Mouse (Mus musculus) induced T-regulatory cell, adult 2 months (primary cell): ENCODE results near the gene Mboat7.
A peak's percentile ranks its signal among the peaks of the same experiment; 100 is the strongest.
"Not testable (repeated sequence)": the region's sequence is repeated elsewhere in the genome, so short reads cannot be mapped to it uniquely, and the experiment has no call there.

Experiments
- DNase-seq: peaks from one replicate; pipeline ENCODE4 v3.0.0-alpha.2; 2012; ENCODE audit warnings: low read depth

The Mboat7 gene

DNA sequence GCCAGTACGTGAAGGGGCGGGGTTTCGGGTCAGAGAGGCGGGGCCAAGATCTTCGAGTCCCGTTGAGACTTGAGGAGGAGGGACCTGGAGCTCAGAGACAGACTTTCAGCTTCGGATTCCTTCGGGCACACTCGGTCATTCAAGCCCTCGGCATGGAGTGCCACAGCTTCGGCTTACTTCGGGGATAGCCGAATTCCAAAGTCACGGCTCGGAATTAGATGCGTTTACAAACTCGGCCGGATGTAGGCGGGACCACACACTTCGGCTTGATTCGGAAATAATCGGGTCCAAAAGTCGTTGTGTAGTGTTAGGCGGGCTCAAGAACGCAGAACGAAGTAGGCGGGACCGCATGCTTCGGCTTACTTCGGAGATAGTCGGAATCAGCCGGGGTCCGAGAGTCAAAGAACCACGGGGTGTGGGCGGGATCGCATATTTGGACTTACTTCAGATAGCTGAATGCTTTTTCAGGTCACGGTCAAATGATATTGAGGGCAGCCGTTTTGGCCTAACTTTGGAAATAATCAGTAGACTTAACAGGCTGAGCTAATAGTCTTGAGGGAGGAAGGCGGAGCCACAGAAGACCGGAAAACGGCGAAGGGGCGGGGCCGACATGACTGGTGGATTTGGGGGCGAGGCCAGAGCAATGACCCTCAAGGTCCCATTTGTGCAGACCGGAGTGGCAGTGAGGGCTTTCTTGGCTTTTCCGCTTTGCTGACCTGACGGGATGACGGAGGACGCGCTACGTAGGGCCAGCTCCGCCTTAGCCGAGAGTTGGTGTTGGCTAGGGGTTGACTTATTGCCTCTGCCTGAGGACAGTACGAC is at the start of gene Mboat7:
Mboat7 (minus strand) TSS at position 537 of the 822 bp plus-strand sequence.
- DNase-seq = peak; percentile 99

DNA sequence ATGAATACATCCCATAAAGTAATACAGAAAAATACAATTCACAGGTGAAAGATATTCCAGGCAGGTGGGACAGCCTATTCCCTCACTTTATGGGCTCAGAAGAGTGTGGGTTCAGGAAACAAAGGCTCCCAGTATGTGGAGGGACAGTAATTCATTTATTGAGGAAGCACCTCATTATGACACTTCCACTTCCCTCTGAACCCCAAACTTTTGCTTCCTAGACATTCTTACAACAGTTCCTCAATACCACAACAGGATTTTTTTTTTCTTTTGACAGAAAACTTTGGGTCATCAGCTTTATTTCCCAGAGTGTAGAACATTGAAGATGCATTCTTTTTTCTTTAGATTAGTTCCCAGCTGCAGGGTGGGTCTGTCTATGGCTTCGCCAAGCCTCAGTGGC is 39.4 kb upstream of the Mboat7 start:
- not testable (repeated sequence) for DNase-seq

DNA sequence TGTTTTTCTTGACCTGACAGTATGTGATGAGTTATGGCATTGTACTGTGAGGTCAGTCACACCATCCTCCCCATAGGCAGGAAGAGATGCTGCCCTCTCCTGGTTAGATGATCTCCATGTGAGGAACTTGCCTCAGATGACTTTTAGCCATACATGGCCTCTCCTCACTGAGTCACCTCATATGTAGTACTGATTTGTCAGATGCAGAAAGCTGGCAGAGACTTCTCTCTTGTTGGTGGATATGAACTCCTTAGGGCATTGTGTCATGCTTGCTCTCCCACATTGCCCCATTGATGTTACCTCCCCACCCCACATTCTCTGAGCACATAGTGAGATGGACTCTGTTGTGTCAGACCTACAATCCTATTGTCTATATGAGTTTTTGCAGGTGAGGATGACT is 32.1 kb upstream of the Mboat7 start:
- DNase-seq = not testable (repeated sequence)

DNA sequence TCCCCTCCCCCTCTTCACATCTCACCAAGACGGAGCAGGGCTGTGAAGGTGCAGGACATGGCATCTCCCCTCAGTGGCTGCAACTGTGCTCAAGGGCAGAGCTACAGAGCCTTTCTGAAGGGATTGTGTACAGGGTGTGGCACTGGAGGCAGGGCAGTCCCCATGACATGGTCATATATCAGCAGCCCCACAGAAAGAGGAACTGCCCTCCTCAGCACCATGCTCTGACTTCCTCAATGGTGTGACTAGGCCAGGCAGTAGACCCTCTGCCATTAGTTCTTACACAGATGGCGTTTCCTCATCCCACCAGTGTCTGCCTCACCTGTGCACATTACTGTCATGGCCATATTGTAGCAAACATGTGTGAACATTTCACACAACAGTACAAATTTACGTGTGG is 26.9 kb upstream of the Mboat7 start, which contains the start of gene Pirb:
Pirb (minus strand) TSS at position 124 of the 400 bp plus-strand sequence.
- DNase-seq = not testable (repeated sequence)

DNA sequence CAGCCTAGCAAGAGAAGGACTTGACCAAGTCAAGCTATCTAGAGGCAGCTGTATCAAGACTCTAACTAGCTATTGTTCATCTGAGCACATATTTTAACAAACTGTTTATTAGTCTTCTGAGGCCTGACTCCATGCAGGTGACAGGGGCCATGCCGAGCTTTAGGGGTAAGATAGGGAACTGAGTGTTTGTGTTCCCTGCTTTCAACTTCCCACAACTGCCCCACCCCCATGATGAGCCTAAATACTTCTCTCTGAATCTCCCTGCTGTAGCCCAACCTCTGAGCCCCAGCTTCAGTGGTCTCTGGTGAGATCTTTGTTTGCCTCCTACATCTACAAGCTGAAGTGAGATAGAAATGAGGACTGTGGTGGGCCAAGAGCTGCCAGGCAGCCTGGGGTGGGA is 21.9 kb upstream of the Mboat7 start:
- no peak for DNase-seq

DNA sequence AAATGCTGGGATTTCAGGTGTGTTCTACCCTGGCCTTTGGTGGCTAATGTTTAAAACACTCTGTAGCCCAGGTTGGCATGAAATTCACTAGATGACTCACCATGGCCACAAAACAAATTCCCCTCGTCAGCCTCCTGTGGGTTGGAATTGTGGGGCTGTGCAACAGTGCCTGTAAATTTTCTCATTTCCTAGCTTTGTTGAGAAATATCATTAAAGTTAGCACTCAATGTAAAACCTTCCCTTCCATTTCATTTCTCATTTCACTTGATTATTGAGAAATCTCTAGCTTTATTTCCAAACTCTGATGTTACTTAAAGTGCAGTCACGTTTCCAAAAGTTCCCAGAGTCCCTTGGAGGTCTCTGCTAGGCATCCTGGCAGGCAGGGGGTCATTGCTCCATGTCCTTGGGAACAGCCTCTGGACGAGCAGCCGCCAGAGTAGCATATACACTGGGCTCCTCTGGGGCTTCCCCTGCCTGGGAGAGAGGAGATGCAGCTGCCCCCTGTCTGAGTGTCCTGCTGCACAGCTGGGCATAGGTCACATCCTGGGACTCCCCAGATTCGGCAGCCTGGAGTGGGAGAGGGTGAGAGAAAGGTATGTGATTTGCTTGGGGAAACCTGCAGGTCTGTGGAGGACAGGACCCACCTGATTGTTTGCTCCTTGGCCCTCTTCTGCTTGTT is 19.1 kb upstream of the Mboat7 start:
- DNase-seq = no peak

DNA sequence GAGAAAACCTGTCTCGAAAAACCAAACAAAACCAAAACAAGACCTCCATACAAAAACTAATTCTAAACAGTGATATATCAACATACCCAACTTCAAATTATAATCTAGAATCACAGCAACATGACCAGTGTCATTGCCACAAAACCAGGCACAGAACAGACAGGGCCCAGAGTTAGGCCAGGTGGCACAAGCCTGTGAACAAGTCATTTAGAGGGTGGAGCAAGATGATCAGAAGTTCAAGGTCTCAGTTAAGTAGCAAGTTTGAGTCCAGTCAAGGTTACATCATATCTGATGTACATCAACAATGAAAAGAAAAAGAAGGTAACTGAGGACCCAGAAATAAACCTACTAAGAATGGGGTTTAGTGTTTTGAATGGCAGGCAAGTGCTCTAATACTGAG is 15.7 kb upstream of the Mboat7 start:
- DNase-seq = no peak

DNA sequence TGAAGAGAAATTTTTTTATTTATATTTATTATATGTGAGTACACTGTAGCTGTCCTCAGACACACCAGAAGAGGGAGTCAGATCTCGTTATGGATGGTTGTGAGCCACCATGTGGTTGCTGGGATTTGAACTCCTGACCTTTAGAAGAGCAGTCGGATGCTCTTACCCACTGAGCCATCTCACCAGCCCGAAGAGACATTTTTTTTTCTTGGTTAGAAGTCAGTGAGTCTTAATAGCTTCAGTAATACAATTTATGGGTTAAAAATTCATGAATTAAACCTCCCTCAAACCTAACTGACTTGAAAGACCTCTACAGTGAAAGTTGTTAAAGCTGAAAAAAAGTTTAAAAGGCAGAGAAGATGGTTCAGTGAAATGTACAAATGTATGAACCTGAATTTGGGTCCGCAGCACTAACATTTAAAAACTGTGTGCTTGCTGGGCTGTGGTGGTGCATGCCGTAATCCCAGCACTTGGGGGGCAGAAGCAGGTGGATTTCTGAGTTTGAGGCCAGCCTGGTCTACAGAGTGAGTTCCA is 15.2 kb upstream of the Mboat7 start:
- DNase-seq = not testable (repeated sequence)

DNA sequence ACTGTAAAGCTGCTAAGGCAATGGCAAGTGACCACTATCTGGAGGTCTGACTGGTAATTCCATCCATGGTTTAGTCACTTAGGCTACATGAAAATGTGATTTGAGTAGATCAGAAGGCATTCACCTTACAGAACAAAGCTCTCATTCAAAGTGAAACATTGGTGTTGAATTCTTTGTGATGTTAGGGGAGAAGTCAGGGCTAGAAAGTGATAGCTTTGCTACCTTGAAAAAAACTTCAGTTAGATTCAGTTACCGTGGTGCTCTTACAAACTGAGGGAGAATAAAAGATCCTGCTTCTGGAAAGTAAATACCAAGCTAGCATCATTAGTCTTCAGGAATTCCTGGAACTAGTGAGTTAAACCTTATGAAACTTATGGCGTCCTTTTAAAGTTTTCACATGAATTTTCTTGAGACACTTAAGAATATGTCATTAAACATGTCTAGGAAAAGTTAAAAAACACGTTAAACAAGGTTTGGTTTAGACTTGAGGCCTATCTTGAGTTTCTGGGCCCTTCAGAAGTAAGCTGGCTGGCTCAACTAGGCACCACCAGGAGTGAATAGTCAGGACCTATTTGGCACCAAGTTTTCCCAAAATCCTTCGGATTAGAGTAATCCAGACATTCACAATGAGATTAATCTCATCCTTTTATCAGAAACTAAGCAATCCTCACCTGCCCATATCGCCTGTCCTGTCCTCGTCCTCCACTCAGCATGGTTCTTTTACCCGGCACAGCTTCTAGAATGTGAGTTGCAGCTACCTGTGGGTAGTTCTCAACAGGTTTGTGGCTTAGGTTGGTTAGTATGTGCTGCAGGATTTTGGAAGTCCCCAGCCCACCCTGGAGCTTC is 14.5 kb upstream of the Mboat7 start:
- peak; percentile 36 for DNase-seq

DNA sequence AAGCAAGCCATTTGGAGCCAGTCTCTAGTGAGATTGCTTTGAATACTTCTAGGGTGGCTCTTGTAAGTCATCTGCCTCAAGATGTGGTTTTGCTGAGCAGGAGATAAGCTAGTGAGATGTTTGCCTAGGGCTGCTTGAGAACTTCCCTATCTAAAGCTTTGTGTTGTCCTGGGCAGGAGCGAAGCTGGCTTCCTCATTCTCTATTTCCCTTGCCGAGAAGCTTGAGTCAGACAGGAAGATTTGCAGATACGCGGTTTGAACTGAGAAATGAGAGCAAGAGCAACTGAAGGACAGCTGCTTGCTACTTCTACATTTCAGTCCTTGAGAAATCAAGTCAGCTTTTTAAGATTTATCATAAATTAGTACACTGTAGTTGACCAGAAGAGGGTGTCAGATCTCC is 13.7 kb upstream of the Mboat7 start:
- peak; percentile 66 for DNase-seq

DNA sequence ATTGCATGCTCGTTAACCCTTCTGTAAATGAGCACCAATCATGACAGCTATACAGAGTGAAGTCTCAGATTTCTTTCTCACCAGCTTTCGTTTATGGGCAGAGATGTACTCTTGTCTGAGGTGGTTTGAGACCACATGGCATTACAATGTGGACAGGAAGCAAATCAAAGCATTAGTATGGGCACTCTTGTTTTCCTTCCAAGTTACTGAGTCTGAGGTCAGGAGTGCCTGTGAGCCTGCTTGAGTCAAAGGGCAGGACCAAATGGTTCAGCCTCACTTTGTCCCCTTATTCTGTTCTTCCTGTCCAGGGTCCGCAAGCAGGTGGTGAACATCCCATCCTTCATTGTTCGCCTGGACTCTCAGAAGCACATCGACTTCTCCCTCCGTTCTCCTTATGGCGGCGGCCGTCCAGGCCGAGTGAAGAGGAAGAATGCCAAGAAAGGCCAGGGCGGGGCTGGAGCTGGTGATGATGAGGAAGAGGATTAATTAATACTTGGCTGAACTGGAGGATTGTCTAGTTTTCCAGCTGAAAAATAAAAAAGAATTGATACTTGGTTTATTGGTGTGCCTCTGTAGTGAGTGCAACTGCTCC is 13.1 kb upstream of the Mboat7 start:
- peak; percentile 36 for DNase-seq

DNA sequence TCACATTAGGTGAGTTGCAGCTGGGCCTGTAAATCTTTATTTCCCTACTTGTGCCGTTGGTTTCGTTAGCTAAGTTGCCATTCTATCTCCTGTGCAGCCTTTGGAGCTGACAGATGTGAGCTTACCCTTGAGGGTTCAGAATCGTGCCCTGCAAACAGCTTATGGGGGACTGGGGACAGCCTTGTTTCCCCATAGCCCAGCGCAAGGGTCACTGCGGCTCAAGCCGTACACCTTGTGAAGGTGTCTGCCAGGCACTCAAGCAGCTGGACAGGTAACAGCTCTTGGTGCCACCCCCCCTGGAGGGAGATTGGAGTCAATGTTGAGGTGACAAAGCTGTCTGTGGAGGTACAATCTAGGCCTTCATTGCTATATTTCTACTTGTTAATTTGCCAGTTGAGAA is 12.6 kb upstream of the Mboat7 start:
- no peak for DNase-seq

DNA sequence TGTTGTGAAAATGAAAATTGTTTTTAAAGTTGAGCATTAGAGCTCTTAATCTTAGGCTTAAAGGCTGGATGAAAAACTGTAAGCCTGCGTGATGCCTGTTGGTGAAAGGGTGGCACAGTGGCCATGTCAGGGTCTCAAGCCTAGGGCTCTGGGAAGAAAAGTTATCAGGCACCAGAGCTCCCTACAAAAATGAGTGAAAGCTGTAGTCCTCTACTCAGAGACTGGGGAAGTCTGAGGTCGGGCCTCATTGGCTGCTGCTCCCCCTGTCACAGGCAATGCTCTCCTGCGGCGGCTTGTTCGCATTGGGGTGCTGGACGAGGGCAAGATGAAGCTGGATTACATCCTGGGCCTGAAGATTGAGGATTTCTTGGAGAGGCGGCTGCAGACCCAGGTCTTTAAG is 12.1 kb upstream of the Mboat7 start:
- DNase-seq = peak; percentile 32

DNA sequence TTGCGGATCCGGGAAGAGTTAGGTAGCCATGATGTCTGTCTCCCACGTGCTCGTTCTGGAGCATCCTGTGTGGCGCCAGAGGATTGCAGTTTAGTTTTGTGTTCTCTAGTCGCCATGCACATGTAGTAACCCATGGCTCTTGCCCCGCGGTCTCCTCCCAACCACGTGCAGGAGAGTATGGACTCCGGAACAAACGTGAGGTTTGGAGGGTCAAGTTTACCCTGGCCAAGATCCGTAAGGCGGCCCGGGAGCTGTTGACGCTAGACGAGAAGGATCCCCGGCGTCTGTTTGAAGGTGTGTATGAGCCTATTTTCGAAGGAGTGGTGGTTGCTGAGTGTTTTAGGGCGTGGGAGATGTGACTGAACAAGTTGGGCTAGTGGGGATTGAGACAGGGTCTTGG is 11.2 kb upstream of the Mboat7 start:
- no peak for DNase-seq

DNA sequence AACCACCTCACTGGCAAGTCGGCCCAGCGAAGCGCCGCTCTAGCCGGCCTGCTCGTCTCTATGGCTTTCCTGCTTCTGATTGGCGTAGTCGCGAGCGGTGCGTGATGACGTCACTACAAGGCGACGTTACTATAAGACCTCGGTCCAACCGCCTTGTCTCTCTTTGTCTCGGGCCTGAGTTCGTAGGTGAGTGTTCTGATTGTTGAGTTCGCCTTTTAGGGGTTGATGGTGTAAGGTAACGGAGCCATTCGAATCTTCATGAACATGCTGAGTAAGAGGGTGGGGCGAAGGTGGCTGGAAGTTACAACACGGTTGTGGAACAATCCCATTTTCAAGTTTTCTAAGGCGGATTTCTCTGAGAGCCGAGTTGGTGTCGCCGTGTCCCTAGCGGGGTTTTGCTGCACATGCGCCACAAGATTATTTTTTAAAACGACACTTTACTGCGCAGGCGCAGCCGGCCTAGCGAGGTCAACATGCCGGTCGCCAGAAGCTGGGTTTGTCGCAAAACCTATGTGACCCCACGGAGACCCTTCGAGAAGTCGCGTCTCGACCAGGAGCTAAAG is 10.6 kb upstream of the Mboat7 start, which contains the start of gene Rps9:
Rps9 (plus strand) TSS at position 115 of the 563 bp plus-strand sequence.
- DNase-seq = peak; percentile 99

DNA sequence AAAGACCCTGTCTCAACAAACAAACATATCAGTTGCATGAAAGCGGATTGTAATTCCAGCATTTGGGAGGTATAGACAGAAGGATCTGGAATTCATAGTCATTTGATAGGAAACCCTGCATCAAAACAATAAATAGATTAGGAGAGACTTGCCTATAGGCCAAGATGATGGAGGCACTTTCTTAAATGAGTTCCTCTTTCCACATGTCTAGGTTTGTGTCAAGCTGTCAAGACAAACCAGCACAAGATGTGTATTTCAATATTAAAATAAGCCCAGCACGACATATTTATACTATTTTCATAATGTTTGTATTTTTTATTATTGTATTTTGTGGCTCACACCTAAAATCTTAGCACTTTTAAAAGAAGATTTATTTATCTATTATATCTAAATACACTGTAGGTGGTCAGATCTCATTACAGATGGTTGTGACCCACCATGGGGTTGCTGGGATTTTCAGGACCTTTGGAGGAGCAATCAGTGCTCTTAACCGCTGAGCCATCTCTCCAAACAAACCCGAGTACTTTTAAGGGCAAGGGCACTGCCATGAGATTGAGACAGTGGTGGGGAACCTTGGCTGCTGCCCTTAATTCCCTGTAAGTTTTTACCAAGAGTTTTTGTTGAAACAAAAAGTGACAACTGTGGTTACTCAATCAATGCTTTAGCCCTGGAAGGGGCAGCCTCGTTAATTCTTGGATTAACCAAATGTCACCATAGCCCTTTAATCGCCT is 10.0 kb upstream of the Mboat7 start:
- no peak for DNase-seq

DNA sequence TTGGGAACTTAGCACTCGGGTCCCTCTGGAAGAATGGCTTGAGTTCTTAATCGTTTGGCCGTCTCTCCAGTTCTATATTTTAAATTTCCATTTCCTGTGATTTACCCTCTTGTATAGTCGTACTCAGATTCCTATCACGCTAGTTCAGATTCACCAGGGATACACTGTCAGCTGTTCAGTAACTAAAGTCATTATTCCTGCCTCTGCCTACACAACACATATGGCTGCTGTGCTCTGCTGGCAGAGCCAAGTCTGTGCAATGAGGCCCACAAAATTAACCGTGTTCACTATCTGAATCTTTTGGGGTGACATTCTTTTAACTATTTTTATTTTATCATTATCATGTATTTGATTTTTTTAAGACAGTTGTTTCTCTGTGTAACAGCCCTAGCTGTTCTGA is 5.1 kb upstream of the Mboat7 start:
- DNase-seq = no peak

DNA sequence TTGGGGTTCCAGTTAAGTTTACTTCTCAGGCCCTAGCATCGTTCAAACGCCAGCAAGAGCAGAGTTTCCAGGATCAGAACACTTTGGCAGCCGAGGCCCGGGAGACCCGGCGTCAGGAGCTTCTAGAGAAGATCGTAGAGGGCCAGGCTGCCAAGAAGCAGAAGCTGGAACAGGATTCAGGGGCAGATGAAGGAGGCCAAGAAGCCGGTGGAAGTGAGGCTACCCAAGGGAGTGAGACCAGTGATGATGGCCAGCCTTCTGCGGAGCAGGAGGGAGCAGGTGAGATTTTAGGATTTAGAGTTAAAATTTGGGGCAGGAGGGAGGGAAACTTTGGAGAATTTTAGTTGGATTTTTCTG is 1.6 kb upstream of the Mboat7 start:
- DNase-seq = not testable (repeated sequence)

DNA sequence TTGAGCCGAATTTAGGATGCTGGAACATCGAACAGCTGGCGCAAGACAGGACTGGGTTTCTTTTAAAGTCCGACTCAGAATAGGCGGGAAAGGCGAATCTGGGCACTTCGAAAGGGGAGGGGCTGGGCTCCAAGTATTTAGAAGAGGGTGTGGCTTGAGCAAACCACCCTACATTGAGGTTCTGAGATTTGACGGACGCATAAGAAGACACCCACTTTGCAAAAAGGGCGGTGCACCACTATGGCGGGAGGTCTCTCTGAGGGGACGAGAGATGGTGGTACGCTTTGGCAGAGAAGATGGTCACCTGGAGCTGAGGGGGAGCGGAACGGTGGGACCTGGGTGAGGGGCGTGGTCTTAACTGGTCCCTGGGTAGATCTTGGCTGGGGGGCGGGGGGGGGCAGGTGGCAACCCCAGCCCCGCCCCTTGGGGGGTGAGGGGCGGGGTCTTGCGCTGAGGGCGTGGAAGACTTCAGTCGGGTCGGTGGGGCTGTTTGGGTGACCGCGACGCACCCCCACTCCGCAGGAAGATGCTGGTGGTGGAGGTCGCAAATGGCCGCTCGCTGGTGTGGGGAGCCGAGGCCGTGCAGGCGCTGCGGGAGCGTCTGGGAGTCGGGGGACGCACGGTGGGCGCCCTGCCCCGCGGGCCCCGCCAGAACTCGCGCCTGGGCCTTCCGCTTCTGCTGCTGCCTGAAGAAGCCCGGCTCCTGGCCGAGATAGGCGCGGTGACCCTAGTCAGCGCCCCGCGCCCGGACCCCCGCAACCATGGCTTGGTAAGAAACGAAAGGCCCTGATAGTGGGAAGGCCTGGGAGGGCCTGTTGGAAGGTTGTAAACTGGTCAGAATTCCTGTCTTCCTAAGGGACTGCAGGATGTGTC is 989 bp upstream of the Mboat7 start:
- DNase-seq = peak; percentile 93

DNA sequence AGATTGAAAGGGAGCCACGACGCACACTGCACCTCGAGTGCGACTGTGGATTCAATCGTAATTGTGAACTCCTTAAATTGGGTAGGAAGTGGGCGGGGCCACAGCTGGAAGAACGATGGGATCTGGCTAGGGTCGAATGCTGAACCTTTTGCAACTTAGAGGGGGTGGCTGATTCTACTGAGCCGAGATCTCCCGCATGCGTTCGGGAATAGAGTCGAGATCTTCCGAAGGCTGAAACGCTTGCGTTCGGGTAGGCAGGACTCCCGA is 419 bp upstream of the Mboat7 start:
- DNase-seq = no peak
